Mouse (Mus musculus): ENCODE data around the gene Plch2. TPM values are rescaled to one million over a fixed set of nuclear protein-coding genes. Genes with fewer than 3 reads are reported as not detected.

Gene Plch2
- polyA plus RNA-seq, 1 experiment from 2014 or later = 17.0 TPM

DNA sequence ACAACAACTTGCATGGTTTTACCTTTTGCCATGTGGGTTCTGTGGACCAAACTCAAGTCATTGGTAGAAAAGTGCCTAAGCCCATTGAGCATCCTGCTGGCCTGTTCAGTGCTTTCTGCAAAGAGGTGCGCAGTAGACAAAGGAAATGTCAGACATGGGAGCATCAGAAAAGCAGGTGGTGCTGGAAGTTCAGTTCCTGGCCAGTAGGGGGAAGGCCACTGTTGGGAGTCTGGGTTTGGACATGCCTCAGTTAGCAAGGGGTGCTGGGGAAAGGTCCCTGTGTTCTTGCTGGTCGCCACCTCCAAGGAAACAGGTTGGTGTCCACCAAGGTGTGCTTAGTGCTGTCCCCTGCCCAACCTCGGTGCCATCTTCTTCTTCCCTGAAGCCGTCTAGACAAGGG, 76.5 kb downstream of the Plch2 start:
- Histone ChIP-seq H3K9me3 (ENCODE audit: control insufficient read depth, low read length) (no peaks in the 10 kb centered on the region), H3K36me3 (ENCODE audit: control insufficient read depth, insufficient read depth, low read length) (peaks cover 40% of the 10 kb centered on the region), H3K9ac (ENCODE audit: low read depth, low read length) (no peak overlapping the region), H3K27ac (ENCODE audit: low read depth, low read length) (no peak overlapping the region), H3K4me3 (ENCODE audit: low read length) (no peak overlapping the region), H3K4me1 (ENCODE audit: control insufficient read depth, insufficient read depth, low read depth, low read length) (peaks cover 7% of the 10 kb centered on the region), H3K4me2 (ENCODE audit: low read length) (no peak overlapping the region), H3K27me3 (replicated peaks; ENCODE audit: control insufficient read depth, insufficient read depth, low read length) (peaks cover 2% of the 10 kb centered on the region; the same call in 1 of the 2 replicates)
- 91% methylated on average over 4 of the region's 4 CpGs for WGBS
- ATAC-seq = no peak

DNA sequence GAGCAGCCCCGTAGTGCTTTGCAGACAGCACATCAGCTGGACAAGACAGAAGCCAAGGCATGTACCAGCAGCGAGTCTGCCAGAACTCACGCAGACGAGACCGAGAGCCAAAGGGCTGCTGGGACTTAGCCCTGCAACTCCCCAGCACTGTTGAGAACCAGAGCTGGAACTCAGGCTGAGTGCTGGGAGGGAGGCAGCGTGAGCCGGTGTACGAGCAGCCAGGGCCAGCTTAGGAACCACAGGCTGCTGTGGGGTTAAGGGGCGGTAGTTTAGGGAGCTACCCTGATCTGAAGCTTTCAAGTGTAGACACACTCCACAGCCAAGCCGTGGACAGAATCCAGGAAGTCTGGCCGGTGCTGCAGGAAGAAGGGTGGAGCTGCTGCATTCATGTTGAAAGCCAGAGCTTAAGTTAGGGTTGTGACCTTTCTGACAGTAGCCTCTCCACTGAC, 82.4 kb downstream of the Plch2 start:
- WGBS = 87% methylated on average over 11 of the region's 11 CpGs
- no peak for ATAC-seq
- Histone ChIP-seq H3K27me3 (replicated peaks; ENCODE audit: control insufficient read depth, insufficient read depth, low read length) (no peaks in the 10 kb centered on the region), H3K9me3 (ENCODE audit: control insufficient read depth, low read length) (no peaks in the 10 kb centered on the region), H3K4me3 (ENCODE audit: low read length) (no peak overlapping the region), H3K36me3 (ENCODE audit: control insufficient read depth, insufficient read depth, low read length) (peaks cover 83% of the 10 kb centered on the region), H3K4me1 (ENCODE audit: control insufficient read depth, insufficient read depth, low read depth, low read length) (no peaks in the 10 kb centered on the region), H3K27ac (ENCODE audit: low read depth, low read length) (no peak overlapping the region), H3K9ac (ENCODE audit: low read depth, low read length) (no peak overlapping the region), H3K4me2 (ENCODE audit: low read length) (no peak overlapping the region)

DNA sequence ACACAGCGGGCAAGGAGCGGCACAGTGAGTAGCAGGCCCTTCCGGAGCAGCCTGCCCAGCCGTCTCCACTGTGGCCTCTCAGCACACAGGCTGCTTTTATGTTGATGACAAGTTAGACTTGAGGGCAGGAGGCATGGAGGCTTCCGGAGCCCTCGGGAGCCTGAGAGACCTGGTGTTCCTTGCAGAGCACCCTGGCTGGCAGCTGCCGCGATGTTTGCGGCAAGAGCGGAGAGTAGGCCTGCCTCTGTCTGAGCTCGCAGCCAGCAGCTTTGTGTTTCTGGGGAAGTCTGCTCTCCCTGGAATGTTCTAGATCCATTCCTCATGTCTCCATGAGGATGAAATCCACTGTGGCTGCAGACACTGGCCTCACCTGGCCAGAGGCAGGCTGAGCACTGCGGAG, 84.0 kb downstream of the Plch2 start:
- no peak overlapping the region; the same call in 1 of the 2 replicates for H3K9ac ChIP-seq (ENCODE audit: low read depth, low read length)

DNA sequence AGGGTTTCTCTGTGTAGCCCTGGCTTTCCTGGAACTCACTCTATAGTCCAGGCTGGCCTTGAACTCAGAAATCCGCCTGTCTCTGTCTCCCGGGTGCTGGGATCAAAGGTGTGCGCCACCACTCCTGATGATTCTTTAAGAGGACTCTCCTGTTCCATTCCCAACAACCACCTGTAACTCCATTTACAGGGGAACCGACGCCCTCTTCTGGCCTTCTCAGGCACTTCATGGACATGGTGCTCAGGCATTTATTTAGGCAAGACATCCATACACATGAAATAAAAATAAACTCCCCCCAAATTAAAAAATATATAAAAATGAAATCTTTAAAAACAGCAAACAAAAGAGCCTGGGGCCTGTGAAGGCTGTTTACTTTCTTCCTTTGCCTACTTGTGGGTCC, 89.4 kb downstream of the Plch2 start:
- no peaks in the 10 kb centered on the region for H3K27me3 ChIP-seq (replicated peaks; ENCODE audit: control insufficient read depth, insufficient read depth, low read length)
- no peak overlapping the region for H3K4me3 ChIP-seq (ENCODE audit: low read length)
- H3K9me3 ChIP-seq (ENCODE audit: control insufficient read depth, low read length) = no peaks in the 10 kb centered on the region
- no peak for ATAC-seq
- H3K4me2 ChIP-seq (ENCODE audit: low read length) = no peak overlapping the region
- no peak overlapping the region for H3K9ac ChIP-seq (ENCODE audit: low read depth, low read length)
- H3K27ac ChIP-seq (ENCODE audit: low read depth, low read length) = no peak overlapping the region
- 61% methylated on average over 5 of the region's 5 CpGs for WGBS
- peaks cover 25% of the 10 kb centered on the region for H3K36me3 ChIP-seq (ENCODE audit: control insufficient read depth, insufficient read depth, low read length)
- H3K4me1 ChIP-seq (ENCODE audit: control insufficient read depth, insufficient read depth, low read depth, low read length) = peaks cover 27% of the 10 kb centered on the region

More for the DNA sequence above, 84.0 kb downstream of the Plch2 start:
- ATAC-seq = no peak
- Histone ChIP-seq H3K4me2 (ENCODE audit: low read length) (no peak overlapping the region), H3K4me3 (ENCODE audit: low read length) (no peak overlapping the region), H3K9me3 (ENCODE audit: control insufficient read depth, low read length) (no peaks in the 10 kb centered on the region), H3K27ac (ENCODE audit: low read depth, low read length) (no peak overlapping the region), H3K27me3 (replicated peaks; ENCODE audit: control insufficient read depth, insufficient read depth, low read length) (no peaks in the 10 kb centered on the region), H3K4me1 (ENCODE audit: control insufficient read depth, insufficient read depth, low read depth, low read length) (no peaks in the 10 kb centered on the region), H3K36me3 (ENCODE audit: control insufficient read depth, insufficient read depth, low read length) (peaks cover 73% of the 10 kb centered on the region)
- WGBS = 93% methylated on average over 12 of the region's 12 CpGs

DNA sequence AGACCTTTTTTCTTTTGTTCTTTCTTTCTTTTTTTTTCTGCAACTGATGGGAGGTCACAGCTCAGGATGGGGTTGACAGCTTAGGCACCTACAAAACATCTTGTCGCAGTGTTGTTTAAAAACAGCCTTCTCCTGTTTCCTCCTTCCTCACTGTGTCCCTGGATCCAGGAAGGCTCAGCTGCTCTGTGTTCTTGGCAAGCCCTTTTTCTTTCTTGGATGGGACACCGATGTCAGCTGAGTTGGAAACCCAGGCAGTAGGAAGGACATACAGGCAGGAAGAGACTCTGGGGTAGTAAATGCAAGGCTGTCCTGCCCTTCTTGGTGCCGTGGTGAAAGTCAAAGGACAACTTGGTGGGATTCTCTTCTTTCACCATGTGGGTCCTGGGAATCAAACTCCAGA, 90.7 kb downstream of the Plch2 start:
- no peaks in the 10 kb centered on the region for H3K27me3 ChIP-seq (replicated peaks; ENCODE audit: control insufficient read depth, insufficient read depth, low read length)
- H3K4me1 ChIP-seq (ENCODE audit: control insufficient read depth, insufficient read depth, low read depth, low read length) = peaks cover 38% of the 10 kb centered on the region
- peak overlapping the region; percentile 76 for H3K9ac ChIP-seq (ENCODE audit: low read depth, low read length)
- peaks cover 12% of the 10 kb centered on the region for H3K36me3 ChIP-seq (ENCODE audit: control insufficient read depth, insufficient read depth, low read length)
- peak overlapping the region; percentile 84 for H3K4me2 ChIP-seq (ENCODE audit: low read length)
- WGBS = 65% methylated on average over 3 of the region's 3 CpGs
- no peak overlapping the region for H3K27ac ChIP-seq (ENCODE audit: low read depth, low read length)
- ATAC-seq = no peak
- no peaks in the 10 kb centered on the region for H3K9me3 ChIP-seq (ENCODE audit: control insufficient read depth, low read length)
- no peak overlapping the region for H3K4me3 ChIP-seq (ENCODE audit: low read length)

DNA sequence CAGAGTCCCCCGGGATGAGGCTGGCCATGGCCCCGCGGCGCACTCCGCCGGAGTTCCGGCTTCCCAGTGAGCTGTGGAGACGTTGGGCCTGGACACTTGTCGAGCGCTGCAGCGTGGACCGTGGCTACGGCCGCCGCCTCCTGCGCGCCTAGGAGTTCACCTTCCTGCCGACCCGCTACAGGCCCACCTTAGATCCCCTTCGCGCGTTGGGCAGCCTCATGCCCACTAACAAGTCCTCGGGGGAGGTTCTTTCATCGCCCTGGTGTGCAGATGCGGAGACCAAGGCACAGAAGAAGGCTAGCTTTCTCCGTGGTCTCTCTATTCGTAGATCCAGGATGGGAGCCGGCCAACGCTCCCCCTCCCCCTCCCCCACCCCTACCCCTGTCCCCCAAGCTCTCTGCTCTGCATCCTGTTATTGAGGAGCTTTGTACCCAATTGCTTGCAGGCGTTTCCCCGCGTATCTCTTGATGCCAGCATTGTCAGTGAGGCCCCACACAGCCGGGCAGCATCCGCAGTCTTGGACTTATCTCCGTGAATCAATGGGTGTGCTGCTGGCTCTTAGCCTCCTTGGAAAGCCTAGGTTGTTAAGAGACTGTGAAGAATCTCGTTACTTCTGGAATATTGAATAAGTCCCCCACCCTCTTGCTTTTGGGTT, 91.9 kb downstream of the Plch2 start:
- H3K36me3 ChIP-seq (ENCODE audit: control insufficient read depth, insufficient read depth, low read length) = peaks cover under 1% of the 10 kb centered on the region
- peaks cover 47% of the 10 kb centered on the region for H3K4me1 ChIP-seq (ENCODE audit: control insufficient read depth, insufficient read depth, low read depth, low read length)
- peak overlapping the region; percentile 84 for H3K4me2 ChIP-seq (ENCODE audit: low read length)
- H3K27ac ChIP-seq (ENCODE audit: low read depth, low read length) = peak overlapping the region; percentile 94
- H3K9ac ChIP-seq (ENCODE audit: low read depth, low read length) = peak overlapping the region; percentile 76
- peak overlapping the region; percentile 75 for H3K4me3 ChIP-seq (ENCODE audit: low read length)
- under 1% methylated on average over 33 of the region's 36 CpGs for WGBS
- H3K9me3 ChIP-seq (ENCODE audit: control insufficient read depth, low read length) = no peaks in the 10 kb centered on the region
- ATAC-seq = peak; percentile 28
- H3K27me3 ChIP-seq (replicated peaks; ENCODE audit: control insufficient read depth, insufficient read depth, low read length) = 0 out of 2 replicates have a peak, but pooled peaks cover 2% of the 10 kb centered on the region

DNA sequence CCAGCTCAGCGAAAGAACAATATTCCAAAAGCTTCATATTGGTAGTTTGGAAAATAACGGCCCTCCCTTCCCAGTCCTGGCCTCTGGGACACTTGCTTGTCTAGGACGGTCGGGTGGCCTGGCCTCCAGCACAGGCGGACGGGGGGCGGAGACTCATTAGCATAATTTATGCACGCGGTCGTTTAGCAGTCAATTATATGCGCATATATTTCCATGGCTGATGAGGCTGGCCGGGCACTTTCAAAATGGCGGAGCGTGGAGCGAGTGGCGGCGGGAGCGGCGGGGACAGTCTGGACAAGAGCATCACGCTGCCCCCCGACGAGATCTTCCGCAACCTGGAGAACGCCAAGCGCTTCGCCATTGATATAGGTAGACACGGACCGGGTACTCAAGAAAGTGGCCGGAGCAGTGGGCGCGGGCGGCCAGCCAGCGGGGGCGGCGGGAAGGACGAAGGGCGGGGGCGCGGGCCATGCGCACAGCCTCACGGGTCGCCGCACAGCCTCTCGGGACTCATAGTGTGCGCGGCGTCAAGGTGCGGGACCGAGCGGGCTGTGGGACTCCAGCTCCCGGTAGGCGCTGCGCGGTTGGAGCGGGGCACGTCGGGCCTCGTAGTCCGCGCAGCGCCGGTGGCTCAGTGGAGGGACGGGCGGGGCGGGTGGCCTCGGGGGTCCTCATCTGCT, 92.5 kb downstream of the Plch2 start, which contains the start of gene Pank4:
TSS of gene Pank4 (plus strand) at position 223 of the 680 bp plus-strand sequence.
- Histone ChIP-seq H3K4me1 (ENCODE audit: control insufficient read depth, insufficient read depth, low read depth, low read length) (peaks cover 53% of the 10 kb centered on the region), H3K36me3 (ENCODE audit: control insufficient read depth, insufficient read depth, low read length) (no peaks in the 10 kb centered on the region), H3K4me3 (ENCODE audit: low read length) (peak within 1 kb of the TSS; percentile 75), H3K9me3 (ENCODE audit: control insufficient read depth, low read length) (no peaks in the 10 kb centered on the region), H3K27ac (ENCODE audit: low read depth, low read length) (peak within 1 kb of the TSS; percentile 94), H3K9ac (ENCODE audit: low read depth, low read length) (peak within 1 kb of the TSS; percentile 76), H3K4me2 (ENCODE audit: low read length) (peak within 1 kb of the TSS; percentile 84), H3K27me3 (replicated peaks; ENCODE audit: control insufficient read depth, insufficient read depth, low read length) (peaks cover 6% of the 10 kb centered on the region; the same call in 1 of the 2 replicates)
- WGBS = under 1% methylated on average over 66 of the region's 66 CpGs
- ATAC-seq = peak; percentile 89

DNA sequence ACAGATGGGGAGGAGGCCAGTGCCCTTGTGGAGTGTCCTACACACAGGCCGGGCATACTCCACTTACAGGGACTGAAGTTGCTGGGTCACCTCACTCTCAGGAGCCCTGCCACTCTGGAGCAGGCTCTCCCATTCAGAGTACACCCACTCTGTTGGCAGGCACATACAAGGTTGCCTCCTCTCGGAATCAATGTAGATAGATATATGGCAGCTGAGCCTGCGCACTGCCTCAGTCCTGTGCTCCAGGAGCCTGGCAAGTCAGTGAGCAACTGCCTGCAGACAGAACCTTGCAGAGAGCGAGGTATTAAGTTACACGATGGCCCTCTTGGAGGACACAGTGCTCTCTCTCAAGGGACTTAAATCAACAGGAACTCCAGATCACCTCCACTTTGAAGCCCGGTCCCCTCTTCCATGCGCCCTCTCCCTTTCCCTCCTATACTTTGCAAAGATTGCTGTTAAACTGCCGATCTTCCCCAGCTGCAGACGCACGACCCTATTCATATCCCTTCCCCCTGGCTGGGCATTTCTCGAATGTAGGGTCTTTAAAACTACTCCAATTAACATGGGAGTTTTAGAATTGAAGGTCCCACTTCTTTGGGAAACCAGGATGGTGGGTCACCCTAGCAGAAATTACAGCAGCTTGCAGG, 93.3 kb downstream of the Plch2 start:
- Histone ChIP-seq H3K4me3 (ENCODE audit: low read length) (peak overlapping the region; percentile 75), H3K9ac (ENCODE audit: low read depth, low read length) (peak overlapping the region; percentile 76), H3K4me1 (ENCODE audit: control insufficient read depth, insufficient read depth, low read depth, low read length) (peaks cover 59% of the 10 kb centered on the region), H3K4me2 (ENCODE audit: low read length) (peak overlapping the region; percentile 84), H3K27ac (ENCODE audit: low read depth, low read length) (peak overlapping the region; percentile 94), H3K9me3 (ENCODE audit: control insufficient read depth, low read length) (no peaks in the 10 kb centered on the region), H3K36me3 (ENCODE audit: control insufficient read depth, insufficient read depth, low read length) (no peaks in the 10 kb centered on the region), H3K27me3 (replicated peaks; ENCODE audit: control insufficient read depth, insufficient read depth, low read length) (peaks cover 8% of the 10 kb centered on the region; the same call in 1 of the 2 replicates)
- no peak for ATAC-seq
- 9% methylated on average over 11 of the region's 11 CpGs for WGBS

DNA sequence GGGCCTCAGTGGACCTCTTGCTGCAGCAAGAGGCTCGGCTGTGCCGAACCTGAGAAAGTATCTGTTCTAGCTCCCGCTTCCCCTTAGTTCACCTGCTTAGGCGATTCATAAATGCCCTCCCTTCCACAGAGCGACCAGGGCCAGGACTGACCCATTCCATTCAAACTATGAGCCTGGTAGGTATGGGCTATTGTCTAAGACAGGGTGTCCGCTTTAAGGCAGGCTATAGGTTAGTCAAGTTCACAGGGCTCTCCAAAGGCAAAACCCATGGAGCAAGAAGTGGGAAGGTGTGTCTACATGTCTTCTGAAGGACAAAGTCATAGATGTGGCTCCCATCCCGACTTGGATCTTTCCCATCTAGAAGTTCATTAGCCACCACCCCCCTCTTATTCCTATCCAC, 93.9 kb downstream of the Plch2 start:
- no peak for ATAC-seq
- H3K9me3 ChIP-seq (ENCODE audit: control insufficient read depth, low read length) = no peaks in the 10 kb centered on the region
- WGBS = 32% methylated on average over 7 of the region's 7 CpGs
- H3K36me3 ChIP-seq (ENCODE audit: control insufficient read depth, insufficient read depth, low read length) = no peaks in the 10 kb centered on the region
- peak overlapping the region; percentile 94 for H3K27ac ChIP-seq (ENCODE audit: low read depth, low read length)
- peaks cover 11% of the 10 kb centered on the region; the same call in 1 of the 2 replicates for H3K27me3 ChIP-seq (replicated peaks; ENCODE audit: control insufficient read depth, insufficient read depth, low read length)
- H3K4me3 ChIP-seq (ENCODE audit: low read length) = peak overlapping the region; percentile 75
- peak overlapping the region; percentile 84 for H3K4me2 ChIP-seq (ENCODE audit: low read length)
- H3K9ac ChIP-seq (ENCODE audit: low read depth, low read length) = peak overlapping the region; percentile 76
- H3K4me1 ChIP-seq (ENCODE audit: control insufficient read depth, insufficient read depth, low read depth, low read length) = peaks cover 65% of the 10 kb centered on the region

Data from hindbrain, embryonic 16.5 days (tissue).